8 mouse cellular contexts compared by ENCODE assay signal in the genomic region with DNA sequence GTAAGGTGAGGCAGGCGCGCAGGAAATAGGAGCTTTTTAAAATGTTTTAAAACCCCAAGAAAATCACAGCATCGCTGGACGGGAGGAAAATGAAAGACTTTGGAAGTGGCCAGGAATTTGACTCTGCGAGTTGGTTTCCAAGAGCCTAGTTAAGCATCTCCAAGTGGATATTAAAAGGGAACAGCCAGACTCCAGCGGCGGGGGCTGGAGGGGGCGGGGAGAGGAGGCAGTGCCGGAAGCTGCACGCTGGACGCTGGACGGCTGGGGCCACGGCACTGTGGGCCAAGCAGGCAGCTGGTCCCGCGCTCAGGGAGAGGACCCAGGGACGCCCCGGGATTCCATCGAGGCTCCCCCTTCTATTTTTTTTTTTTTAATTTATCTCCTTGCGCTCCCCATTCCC. TPM values are rescaled to one million over a fixed set of nuclear protein-coding genes. Genes with fewer than 3 reads are reported as not detected.
DNase-seq lines count a peak whose midpoint lies in the region; ATAC-seq and TF ChIP-seq lines count a peak whose summit lies in the region.

No protein-coding gene starts in this region.

- peak overlapping the region; percentile 69 for H3K4me2 ChIP-seq in embryonic facial prominence, embryonic 12.5 days (replicated peaks)
- peak overlapping the region; percentile 65 for H3K4me2 ChIP-seq in heart, embryonic 11.5 days
- H3K4me2 ChIP-seq in stomach, embryonic 16.5 days (ENCODE audit: low read depth, low read length) = peak overlapping the region; percentile 48

- no peak for TF ChIP-seq CTCF in lung, adult 2 months (IDR thresholded peaks at IDR 0.05; ENCODE audit: insufficient read depth, low read length)

- TF ChIP-seq POLR2A in lung, adult 2 months (IDR thresholded peaks at IDR 0.05; ENCODE audit: borderline replicate concordance, extremely low read depth, low read depth, low read length) = no peak

- no peaks in the 10 kb centered on the region for H3K36me3 ChIP-seq in embryonic facial prominence, embryonic 12.5 days
- no peaks in the 10 kb centered on the region for H3K36me3 ChIP-seq in heart, embryonic 11.5 days (ENCODE audit: control insufficient read depth, insufficient read depth, low read length)
- H3K36me3 ChIP-seq in stomach, embryonic 16.5 days (ENCODE audit: control insufficient read depth, insufficient read depth, low read length) = no peaks in the 10 kb centered on the region

- peak overlapping the region; percentile 39 for H3K4me3 ChIP-seq in embryonic facial prominence, embryonic 12.5 days
- peak overlapping the region; percentile 27 for H3K4me3 ChIP-seq in heart, embryonic 11.5 days (ENCODE audit: low read depth, low read length)
- peak overlapping the region; percentile 49 for H3K4me3 ChIP-seq in lung, adult 2 months (replicated peaks; ENCODE audit: extremely low read depth, low read depth, low read length)
- H3K4me3 ChIP-seq in stomach, embryonic 16.5 days (replicated peaks; ENCODE audit: low read length) = peak overlapping the region; percentile 34

- no peaks in the 10 kb centered on the region for H3K27me3 ChIP-seq in embryonic facial prominence, embryonic 12.5 days
- peaks cover 6% of the 10 kb centered on the region for H3K27me3 ChIP-seq in heart, embryonic 11.5 days (ENCODE audit: control insufficient read depth, insufficient read depth, low read length)
- no peaks in the 10 kb centered on the region for H3K27me3 ChIP-seq in stomach, embryonic 16.5 days (ENCODE audit: control insufficient read depth, insufficient read depth, low read length)

- no peaks in the 10 kb centered on the region for H3K9me3 ChIP-seq in embryonic facial prominence, embryonic 12.5 days
- no peaks in the 10 kb centered on the region for H3K9me3 ChIP-seq in heart, embryonic 11.5 days (replicated peaks; ENCODE audit: control insufficient read depth, low read length)
- no peaks in the 10 kb centered on the region for H3K9me3 ChIP-seq in stomach, embryonic 16.5 days (replicated peaks; ENCODE audit: control insufficient read depth, low read length)

- peak; percentile 90 for DNase-seq in NIH3T3 (ENCODE audit: low read depth)
- DNase-seq in kidney, adult 8-10 months = peak; percentile 60 to 66
- peak; percentile 56 for DNase-seq in lung, adult 2 months
- no peak for DNase-seq in thymus, adult 18-20 months
- DNase-seq in thymus, postnatal 4 days = no peak

- WGBS in embryonic facial prominence, embryonic 12.5 days = 13% methylated on average over 18 of the region's 19 CpGs
- 22% methylated on average over 19 of the region's 19 CpGs for WGBS in heart, embryonic 11.5 days (ENCODE audit: insufficient replicate concordance)
- 27% methylated on average over 19 of the region's 19 CpGs for WGBS in lung, adult 2 months
- 18% methylated on average over 19 of the region's 19 CpGs for WGBS in stomach, embryonic 16.5 days

- H3K9ac ChIP-seq in embryonic facial prominence, embryonic 12.5 days = peak overlapping the region; percentile 48
- peak overlapping the region; percentile 2 for H3K9ac ChIP-seq in heart, embryonic 11.5 days (ENCODE audit: low read depth, low read length)
- peak overlapping the region; percentile 56 for H3K9ac ChIP-seq in stomach, embryonic 16.5 days (ENCODE audit: low read length)

- H3K27ac ChIP-seq in embryonic facial prominence, embryonic 12.5 days = peak overlapping the region; percentile 89
- H3K27ac ChIP-seq in heart, embryonic 11.5 days (ENCODE audit: low read depth, low read length) = no peak overlapping the region
- H3K27ac ChIP-seq in stomach, embryonic 16.5 days (ENCODE audit: low read length) = peak overlapping the region; percentile 40

- ATAC-seq in embryonic facial prominence, embryonic 12.5 days (ENCODE audit: insufficient number of reproducible peaks, insufficient read depth, low FRiP score, low TSS enrichment) = no peak
- ATAC-seq in heart, embryonic 11.5 days (replicated peaks; ENCODE audit: insufficient number of reproducible peaks, low FRiP score, low TSS enrichment) = no peak
- 0 out of 2 replicates have a peak, but pooled peaks have one; percentile 42 for ATAC-seq in stomach, embryonic 16.5 days (ENCODE audit: insufficient read depth, low FRiP score)

- peaks cover 48% of the 10 kb centered on the region for H3K4me1 ChIP-seq in embryonic facial prominence, embryonic 12.5 days
- peaks cover 34% of the 10 kb centered on the region for H3K4me1 ChIP-seq in heart, embryonic 11.5 days (ENCODE audit: control insufficient read depth, insufficient read depth, low read length)
- no peaks in the 10 kb centered on the region; the same call in 1 of the 2 replicates for H3K4me1 ChIP-seq in lung, adult 2 months (ENCODE audit: control insufficient read depth, insufficient read depth, low read length)
- H3K4me1 ChIP-seq in stomach, embryonic 16.5 days (ENCODE audit: control insufficient read depth, insufficient read depth, low read length) = peaks cover 35% of the 10 kb centered on the region

RNA-seq across cellular contexts. Expression of a gene that starts 32.6 kb away (rescaled TPM):
- 229 and 230 TPM in 2 replicates for polyA plus RNA-seq in embryonic facial prominence, embryonic 12.5 days (2016; fragmentation: Nextera tagmentation; extraction: Ambion mirVana)
- polyA plus RNA-seq in heart, embryonic 11.5 days (2014; fragmentation: Nextera tagmentation; extraction: Ambion mirVana) = 78.9 and 104 TPM in 2 replicates
- 35.1 and 41.4 TPM in 2 replicates for polyA plus RNA-seq in lung, adult 2 months (2012; rRNA removed)
- 101 and 105 TPM in 2 replicates for polyA plus RNA-seq in stomach, embryonic 16.5 days (2015; fragmentation: Nextera tagmentation; extraction: Ambion mirVana)

Comparison
In these comparisons a context has a peak if more than half of its experiments do, and no peak if none do; other contexts are left out.
1. DNase-seq: peak in NIH3T3 (single experiment), kidney, adult 8-10 months (2 of 2) and lung, adult 2 months (single experiment); none in thymus, adult 18-20 months (0 of 2) and thymus, postnatal 4 days (single experiment).
2. H3K9ac ChIP-seq: peak in every context shown above with its lines; median percentile 56 in stomach, embryonic 16.5 days; 48 in embryonic facial prominence, embryonic 12.5 days; 2 in heart, embryonic 11.5 days.
3. Peak in every context shown above with its lines, with median percentiles within 50 percentile points of each other: H3K4me2 ChIP-seq and H3K4me3 ChIP-seq.